Mouse (Mus musculus) adrenal gland, postnatal 10 days (tissue): ENCODE measurements around the gene Klc4. TPM values are rescaled to one million over a fixed set of nuclear protein-coding genes. Genes with fewer than 3 reads are reported as not detected.

Experiments
- DNase-seq: peaks from one replicate; pipeline ENCODE4 v3.0.0; 2021; ENCODE audit warnings: mixed read lengths
- total RNA-seq, 2 experiments: library from RNA; stranded (reverse); gene quantifications; 2 replicates each; pipeline ENCODE4 v1.2.3; 2021

Klc4 gene
- total RNA-seq, 2 experiments from 2014 or later: 31.9 to 34.9 TPM

- DNase-seq: no peak
These were observed 6.1 kb upstream of the Klc4 start for GRCm38 (mm10) chr17:46651755-46652547.

GRCm38 (mm10) chr17:46651292-46651691, 5.5 kb upstream of the Klc4 start:
- no peak for DNase-seq

GRCm38 (mm10) chr17:46650232-46651031, 4.6 kb upstream of the Klc4 start, which contains the start of gene Cul7:
TSS of gene Cul7 (plus strand) at chr17:46650337.
- peak; percentile 95 for DNase-seq

GRCm38 (mm10) chr17:46649811-46650210, 4.0 kb upstream of the Klc4 start:
- peak; percentile 43 for DNase-seq

- DNase-seq: no peak
These were observed 2.6 kb upstream of the Klc4 start for GRCm38 (mm10) chr17:46648436-46648835.

- DNase-seq: no peak
These were observed 1.5 kb upstream of the Klc4 start for GRCm38 (mm10) chr17:46647279-46647678.

GRCm38 (mm10) chr17:46646322-46646662, 470 bp upstream of the Klc4 start:
- no peak for DNase-seq

- DNase-seq: peak; percentile 83
These were observed 826 bp downstream of the Klc4 start for GRCm38 (mm10) chr17:46644916-46645475.

- DNase-seq: no peak
These were observed 1.5 kb downstream of the Klc4 start for GRCm38 (mm10) chr17:46644152-46644805.

GRCm38 (mm10) chr17:46642060-46642459, 3.8 kb downstream of the Klc4 start:
- DNase-seq: no peak

GRCm38 (mm10) chr17:46639929-46640328, 5.9 kb downstream of the Klc4 start:
- no peak for DNase-seq

- DNase-seq: peak; percentile 75
These were observed 8.8 kb downstream of the Klc4 start for GRCm38 (mm10) chr17:46636831-46637523.

GRCm38 (mm10) chr17:46629685-46630441, 16.0 kb downstream of the Klc4 start:
- DNase-seq: peak; percentile 40

GRCm38 (mm10) chr17:46628791-46629684, 16.8 kb downstream of the Klc4 start, which contains the start of gene Ptk7:
TSS of gene Ptk7 (minus strand) at chr17:46629504.
- DNase-seq: peak; percentile 84

- DNase-seq: no peak
These were observed 17.4 kb downstream of the Klc4 start for GRCm38 (mm10) chr17:46628471-46628790.

GRCm38 (mm10) chr17:46627409-46627808, 18.4 kb downstream of the Klc4 start:
- DNase-seq: no peak

- no peak for DNase-seq
These were observed 21.2 kb downstream of the Klc4 start for GRCm38 (mm10) chr17:46624598-46624997.

GRCm38 (mm10) chr17:46623819-46624557, 21.8 kb downstream of the Klc4 start:
- no peak for DNase-seq

GRCm38 (mm10) chr17:46622269-46622668, 23.6 kb downstream of the Klc4 start:
- DNase-seq: no peak
